Mouse (Mus musculus): Measurements from ENCODE around the gene Mmab. TPM values are rescaled to one million over a fixed set of nuclear protein-coding genes. Genes with fewer than 3 reads are reported as not detected.

Mmab gene
- total RNA-seq, 2 experiments from 2014 or later, result 26.8 to 28.8 TPM

GRCm38 (mm10) chr5:114434359-114434758, 9.5 kb downstream of the Mmab start:
- intact Hi-C loops (cut with DNase I), result loop anchor here (5.0 kb wide), 1 partner anchor 442 kb away; the partner anchor contains the start of gene Ssh1
- no peak for DNase-seq

DNA sequence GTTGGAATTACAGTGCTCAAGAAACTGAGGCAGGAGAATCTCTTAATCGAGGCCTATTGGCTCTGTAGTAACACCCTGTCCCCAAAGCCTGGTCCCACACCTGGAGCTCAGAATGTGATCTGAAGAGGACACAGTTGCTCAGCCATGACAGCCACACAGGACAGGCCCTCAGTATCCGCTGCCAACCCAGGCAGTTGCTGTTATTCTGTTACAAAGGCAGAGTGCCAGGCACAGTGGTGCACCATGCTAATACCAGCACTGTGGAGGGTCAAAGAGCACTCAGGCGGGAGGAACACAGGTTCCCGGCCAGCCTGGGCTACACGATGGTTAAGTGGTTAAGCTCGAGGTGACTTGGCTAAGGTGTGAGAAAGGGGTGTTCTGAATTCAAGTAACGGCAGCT, 14.1 kb downstream of the Mmab start:
- intact Hi-C loops (cut with DNase I), result loop anchor here (5.0 kb wide), 1 partner anchor 437 kb away; the partner anchor contains the start of gene Ssh1
- peak; percentile 60 for DNase-seq

GRCm38 (mm10) chr5:114428621-114429020, 15.2 kb downstream of the Mmab start:
- intact Hi-C loops (cut with DNase I), result no loop called here
- DNase-seq, result peak; percentile 65

GRCm38 (mm10) chr5:114426732-114427131, 17.1 kb downstream of the Mmab start:
- intact Hi-C loops (cut with DNase I), result no loop called here
- DNase-seq, result no peak

DNA sequence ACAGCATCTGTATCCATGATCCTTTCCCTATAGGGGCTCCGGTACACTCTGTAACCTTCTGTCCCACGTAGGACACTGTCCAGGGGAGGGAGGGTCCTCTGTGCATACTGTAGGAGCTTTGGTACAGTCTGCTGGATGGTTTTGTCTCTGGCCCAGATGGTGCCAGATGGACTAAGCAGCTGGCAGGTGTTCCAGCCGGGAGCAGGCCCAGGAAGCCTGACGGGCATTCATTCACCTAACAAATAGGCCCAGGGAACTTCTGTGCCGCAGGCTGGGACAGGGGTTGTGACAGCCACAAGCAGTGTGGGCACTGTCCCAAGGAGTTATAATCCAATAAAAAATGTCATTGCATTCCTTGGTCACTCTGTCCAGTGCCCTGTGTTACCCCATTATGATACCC, 19.9 kb downstream of the Mmab start:
- intact Hi-C loops (cut with DNase I), result no loop called here
- DNase-seq, result peak; percentile 38

DNA sequence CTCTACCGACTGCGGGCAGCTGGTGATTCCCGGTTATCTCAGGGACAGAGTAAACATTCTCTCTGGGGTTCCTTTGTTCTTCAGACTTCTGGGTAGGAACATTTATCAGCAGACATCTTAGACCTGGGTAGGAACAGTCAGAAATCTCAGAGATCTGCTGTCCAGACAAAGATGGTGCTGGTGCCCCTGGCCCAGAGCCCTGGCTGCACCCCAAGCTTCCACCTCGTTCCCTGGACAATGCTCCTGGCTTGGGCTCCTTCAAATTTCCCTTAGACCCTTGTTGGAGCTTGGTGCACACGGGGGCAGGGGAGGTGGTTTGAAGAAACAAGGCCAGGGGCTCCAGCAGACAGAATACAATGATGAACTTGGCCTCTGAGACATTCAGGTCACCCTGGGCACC, 21.3 kb downstream of the Mmab start:
- intact Hi-C loops (cut with DNase I), result no loop called here
- DNase-seq, result no peak

GRCm38 (mm10) chr5:114421561-114422298, 22.1 kb downstream of the Mmab start:
- intact Hi-C loops (cut with DNase I), result no loop called here
- DNase-seq, result no peak

GRCm38 (mm10) chr5:114418541-114418940, 25.3 kb downstream of the Mmab start:
- intact Hi-C loops (cut with DNase I), result no loop called here

GRCm38 (mm10) chr5:114416855-114417254, 27.0 kb downstream of the Mmab start:
- no peak for DNase-seq
- intact Hi-C loops (cut with DNase I), result no loop called here

More at GRCm38 (mm10) chr5:114418541-114418940, 25.3 kb downstream of the Mmab start:
- peak; percentile 52 for DNase-seq

- DNase-seq, result no peak
- intact Hi-C loops (cut with DNase I), result no loop called here
Measured at GRCm38 (mm10) chr5:114415606-114416005, 28.3 kb downstream of the Mmab start.

DNA sequence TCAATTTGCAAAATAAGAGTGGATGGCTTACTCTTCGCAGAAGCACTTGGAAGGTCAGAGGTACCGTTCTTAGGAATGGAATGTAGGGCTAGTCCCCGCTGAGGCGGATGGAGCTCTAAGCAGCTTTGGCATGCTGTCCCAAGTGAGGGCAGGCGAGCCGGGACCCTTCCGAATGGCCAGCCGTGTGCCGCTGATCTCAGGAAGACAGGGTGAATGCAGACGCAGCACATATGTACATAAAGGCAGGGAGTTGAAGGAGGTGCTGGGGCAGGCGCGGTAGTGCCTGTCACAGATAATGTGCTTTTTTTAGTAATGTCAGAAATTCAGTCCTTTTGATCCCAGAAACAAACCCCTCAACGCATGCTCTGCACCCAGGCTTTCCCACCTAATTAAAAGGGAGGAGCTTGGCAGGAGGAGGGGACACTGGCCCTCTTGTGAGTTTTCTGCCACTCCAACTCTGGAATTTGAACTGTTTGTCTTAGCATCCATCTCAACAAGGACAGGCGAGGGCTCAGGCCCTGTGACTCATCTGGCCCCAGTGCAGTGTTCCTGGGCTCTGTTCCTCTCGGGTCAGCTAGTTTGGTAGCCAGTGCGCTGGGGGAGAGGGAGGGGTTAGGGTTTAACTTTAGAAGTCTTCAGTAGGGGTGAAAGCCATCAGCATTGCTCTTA, 30.7 kb downstream of the Mmab start:
- no peak for DNase-seq
- intact Hi-C loops (cut with DNase I), result no loop called here

DNA sequence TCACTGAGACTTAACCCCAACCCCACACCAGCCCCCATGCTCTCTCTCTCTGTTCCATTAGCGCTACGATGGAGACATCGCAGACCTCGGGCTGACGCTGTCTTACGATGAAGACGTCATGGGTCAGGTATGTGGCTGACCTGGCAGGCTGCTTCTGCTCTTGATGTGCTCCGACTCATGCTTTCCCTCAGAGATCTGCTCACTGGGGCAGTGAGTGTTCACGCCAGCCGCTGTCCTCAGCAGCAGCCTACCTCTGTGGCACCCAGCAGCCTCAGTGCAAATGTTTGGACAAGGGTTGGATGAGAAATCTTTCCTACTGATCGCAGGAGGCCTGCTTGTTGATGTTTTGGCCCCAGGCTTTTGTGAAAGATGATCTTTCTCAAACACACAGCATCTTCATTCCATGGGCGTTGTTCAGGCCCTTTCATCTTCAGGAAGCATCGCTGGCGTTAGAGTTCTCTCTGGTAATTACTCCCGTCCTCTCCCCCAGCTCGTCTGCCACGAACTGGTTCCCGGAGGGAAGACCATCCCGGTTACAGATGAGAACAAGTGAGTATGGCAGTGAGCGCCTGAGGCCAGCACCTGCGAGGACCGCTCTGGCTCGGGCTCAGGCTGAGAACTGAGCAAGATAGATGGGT, 31.4 kb downstream of the Mmab start:
- intact Hi-C loops (cut with DNase I), result no loop called here
- no peak for DNase-seq

DNA sequence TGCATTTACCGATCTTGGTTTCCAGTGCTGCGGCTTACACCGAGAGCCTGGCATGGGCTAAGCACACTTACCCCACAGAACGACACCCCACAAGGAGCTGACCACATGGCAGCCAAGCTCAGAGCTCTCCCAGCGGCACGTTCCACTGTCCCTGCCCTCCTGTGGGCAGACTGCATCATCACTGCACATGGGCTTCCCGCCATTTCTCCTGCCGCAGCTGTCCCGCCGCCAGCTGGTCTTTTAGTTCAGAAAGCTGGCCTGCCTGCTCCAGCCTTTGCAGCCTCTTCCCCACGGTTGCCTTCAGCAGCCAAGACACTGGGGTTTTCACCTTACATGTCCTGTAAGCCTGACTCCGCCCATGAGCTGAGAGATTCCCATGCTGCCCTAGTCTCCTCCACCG, 33.4 kb downstream of the Mmab start:
- intact Hi-C loops (cut with DNase I), result no loop called here
- peak; percentile 53 for DNase-seq

DNA sequence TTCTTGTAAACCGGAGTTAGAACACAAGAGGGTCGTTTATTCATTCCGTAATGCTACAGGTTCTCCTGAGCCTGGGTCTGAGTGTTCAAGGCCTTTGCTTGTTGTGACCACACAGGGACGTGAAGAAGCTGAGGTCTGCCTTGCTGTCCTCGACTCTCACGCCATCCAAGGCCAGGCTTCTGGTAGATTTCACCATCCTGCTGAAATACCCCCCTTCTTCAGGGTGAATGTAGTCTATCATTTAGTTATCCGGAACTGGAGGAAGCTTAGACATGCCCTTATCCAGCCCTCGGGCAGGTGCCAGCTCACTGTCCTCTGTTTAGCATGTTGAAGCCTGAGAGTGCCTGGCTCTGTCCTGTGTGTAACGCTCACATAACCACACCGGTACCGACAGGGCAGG, 35.0 kb downstream of the Mmab start:
- no peak for DNase-seq
- intact Hi-C loops (cut with DNase I), result no loop called here

- intact Hi-C loops (cut with DNase I), result no loop called here
- DNase-seq, result no peak
Measured at GRCm38 (mm10) chr5:114407810-114408209, 36.0 kb downstream of the Mmab start.

DNA sequence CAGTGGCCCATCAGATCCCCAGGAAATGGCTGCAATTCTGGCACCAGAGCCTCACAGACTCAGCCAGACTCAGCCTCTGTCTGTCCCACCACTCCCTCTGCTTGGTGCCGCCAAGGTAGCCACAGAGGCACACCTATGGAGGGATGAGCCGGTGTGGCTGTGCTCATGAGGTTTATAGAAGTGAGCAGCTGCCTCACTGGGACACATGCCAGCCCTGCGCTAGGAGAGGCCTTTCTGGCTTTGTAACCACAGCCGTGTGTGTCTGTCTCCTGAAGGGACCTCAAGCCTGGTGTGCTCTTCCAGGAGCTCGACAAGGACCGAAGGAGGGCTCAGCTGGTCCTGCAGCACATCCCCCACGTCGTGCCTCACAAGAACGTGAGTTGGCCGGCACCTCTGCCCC, 36.6 kb downstream of the Mmab start:
- peak; percentile 56 for DNase-seq
- intact Hi-C loops (cut with DNase I), result no loop called here

GRCm38 (mm10) chr5:114406592-114406991, 37.3 kb downstream of the Mmab start:
- intact Hi-C loops (cut with DNase I), result no loop called here
- DNase-seq, result no peak

DNA sequence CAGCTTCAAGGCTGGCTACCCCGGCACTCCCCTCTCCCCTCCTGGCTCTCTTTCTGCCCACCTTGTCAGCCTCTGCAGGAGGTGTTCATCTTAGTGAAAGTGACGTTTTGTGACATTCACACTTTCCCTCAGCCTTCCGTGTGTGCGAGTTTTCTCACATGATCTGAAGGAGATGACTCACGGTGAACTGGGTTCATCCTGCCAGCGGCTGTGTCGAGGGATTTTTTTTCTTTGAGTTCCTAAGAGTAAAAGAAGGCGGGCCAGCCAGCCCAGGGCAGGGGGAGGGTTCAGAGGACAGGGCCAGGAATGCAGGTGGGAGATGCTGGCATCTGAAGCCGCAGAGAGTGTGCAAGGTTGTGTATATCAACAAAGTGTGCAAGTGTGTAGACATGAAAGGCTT, 50.7 kb downstream of the Mmab start:
- intact Hi-C loops (cut with DNase I), result no loop called here
- DNase-seq, result no peak

- intact Hi-C loops (cut with DNase I), result loop anchor here (5.0 kb wide), 1 partner anchor 72 kb away; no protein-coding TSS in a partner anchor
Measured at GRCm38 (mm10) chr5:114384448-114384847, 59.4 kb downstream of the Mmab start.

GRCm38 (mm10) chr5:114383184-114383904, 60.5 kb downstream of the Mmab start:
- intact Hi-C loops (cut with DNase I), result loop anchor here (5.0 kb wide), 1 partner anchor 71 kb away; no protein-coding TSS in a partner anchor
- peak; percentile 36 for DNase-seq

More at GRCm38 (mm10) chr5:114384448-114384847, 59.4 kb downstream of the Mmab start:
- no peak for DNase-seq
